Mouse (Mus musculus): Measurements from ENCODE around the gene Ephb4.

Gene Ephb4

DNA sequence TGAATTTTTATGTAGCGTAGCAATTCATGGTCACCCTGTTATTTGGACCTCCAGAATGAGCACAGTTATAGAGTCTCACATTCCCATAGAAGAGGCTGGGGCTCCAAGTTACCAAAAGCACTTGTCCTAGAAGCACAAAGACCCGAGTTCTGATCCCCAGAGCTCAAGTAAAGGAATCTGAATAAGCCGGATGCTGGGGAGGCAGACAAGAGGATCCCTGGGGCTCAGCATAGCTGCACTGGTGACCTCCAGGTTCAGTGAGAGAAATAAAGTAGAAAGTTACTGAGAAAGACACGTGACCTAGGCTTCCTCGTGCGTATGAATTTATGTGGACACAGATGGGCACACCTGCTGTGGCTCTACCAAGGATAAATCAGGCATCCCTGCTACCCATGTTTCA, 14.8 kb upstream of the Ephb4 start:
- no peak for DNase-seq (ENCODE audit: low read depth, low spot score)

DNA sequence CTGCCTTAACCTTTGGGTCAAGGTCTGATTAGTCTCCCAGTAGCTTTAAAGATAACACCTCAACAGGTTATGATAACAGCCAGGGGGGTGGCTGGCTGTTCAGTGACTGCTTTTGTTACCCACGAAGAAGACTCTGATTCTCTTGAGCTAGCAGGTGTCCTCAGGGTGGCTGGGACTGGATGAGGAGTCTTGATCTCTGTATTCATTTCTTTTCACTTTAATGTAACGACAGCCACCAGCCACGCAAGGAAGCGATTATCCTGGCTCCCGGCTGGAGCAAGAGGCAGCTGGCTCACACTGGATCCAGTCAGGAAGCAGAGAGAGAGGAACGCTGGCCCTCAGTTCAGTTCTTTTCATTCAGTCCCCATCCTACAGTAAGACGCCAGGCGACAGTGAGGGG, 12.7 kb upstream of the Ephb4 start:
- no peak for DNase-seq (ENCODE audit: low read depth, low spot score)

DNA sequence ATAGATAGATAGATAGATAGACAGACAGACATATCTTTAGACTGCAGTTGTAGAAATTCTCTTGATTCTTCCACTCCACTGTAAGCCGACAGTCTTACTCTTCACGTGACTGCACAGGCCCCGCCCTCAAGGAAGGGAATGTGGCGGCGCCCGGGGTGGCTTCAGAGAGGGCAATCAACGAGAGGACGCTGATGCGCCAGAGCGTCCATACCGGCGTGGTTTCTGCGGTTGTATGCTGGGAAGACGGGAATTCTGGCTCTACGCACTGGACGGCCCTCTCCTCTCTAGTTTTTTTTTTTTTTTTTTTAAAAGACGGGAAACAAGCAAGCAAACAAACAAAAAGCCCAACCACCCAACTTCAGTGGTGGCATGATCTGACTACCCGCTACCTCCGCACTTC, 11.7 kb upstream of the Ephb4 start:
- DNase-seq (ENCODE audit: low read depth, low spot score) = peak; percentile 82

DNA sequence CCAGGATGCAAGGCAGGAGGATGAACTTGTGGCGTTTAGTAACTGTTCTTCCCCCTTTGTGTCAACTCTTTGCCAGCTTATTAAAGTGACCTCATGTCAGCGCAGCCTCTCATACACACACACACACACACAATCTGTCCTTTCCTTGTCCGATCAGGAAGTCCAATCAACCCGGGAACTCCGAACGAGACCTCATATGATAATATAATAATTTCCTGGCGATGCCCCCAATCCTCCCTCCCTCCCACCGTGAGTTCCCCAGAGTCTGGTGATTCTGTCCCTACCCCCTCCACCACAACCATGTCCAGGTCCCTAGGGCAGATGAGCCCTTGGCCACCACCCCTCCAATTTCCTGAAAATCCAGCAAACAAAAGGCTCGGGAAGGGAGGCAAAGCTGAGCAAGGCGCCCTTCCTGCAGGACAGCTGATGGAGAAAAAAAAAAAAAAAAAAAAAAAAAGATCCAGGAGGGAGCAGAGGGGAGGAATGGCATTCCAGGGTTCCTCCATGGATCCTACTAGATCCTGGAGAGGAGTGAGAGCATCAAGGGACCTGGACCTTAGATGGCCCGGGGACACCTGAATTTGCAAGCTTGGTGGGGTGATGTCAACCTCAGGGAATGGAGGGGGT, 11.1 kb upstream of the Ephb4 start:
- no peak for DNase-seq (ENCODE audit: low read depth, low spot score)

DNA sequence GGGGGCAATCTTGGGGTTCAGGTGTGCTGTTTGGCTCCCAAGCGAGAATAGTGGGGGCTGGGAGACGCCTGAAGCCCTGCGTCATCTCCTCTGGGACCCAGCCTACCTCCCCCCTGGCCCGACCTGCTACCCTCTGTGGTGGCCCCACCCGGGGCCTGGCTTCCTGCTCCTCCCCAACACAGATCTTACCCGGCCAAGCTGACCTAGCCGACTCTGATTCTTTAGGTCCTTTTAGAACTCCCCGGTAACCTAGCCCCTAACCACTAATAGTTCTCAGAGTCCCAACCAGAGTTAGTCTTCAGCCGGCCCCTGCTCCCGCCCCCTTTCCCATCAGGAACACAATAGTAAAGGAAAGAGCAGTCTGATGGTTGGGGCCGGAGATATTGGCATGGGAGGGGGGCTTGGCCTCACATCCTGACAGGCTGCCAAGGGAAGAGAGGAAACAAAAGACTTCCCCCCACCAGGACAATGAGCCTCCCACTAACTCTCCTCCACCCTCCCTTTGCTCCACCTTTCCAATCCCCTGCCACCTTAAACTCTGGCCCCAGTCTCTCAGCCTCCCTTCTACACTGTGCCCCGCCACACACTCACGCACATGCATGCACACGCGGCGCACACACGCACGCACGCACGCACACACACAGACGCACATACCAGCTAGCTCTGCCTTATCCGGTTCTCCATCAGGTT, 10.5 kb upstream of the Ephb4 start:
- DNase-seq (ENCODE audit: low read depth, low spot score) = no peak

DNA sequence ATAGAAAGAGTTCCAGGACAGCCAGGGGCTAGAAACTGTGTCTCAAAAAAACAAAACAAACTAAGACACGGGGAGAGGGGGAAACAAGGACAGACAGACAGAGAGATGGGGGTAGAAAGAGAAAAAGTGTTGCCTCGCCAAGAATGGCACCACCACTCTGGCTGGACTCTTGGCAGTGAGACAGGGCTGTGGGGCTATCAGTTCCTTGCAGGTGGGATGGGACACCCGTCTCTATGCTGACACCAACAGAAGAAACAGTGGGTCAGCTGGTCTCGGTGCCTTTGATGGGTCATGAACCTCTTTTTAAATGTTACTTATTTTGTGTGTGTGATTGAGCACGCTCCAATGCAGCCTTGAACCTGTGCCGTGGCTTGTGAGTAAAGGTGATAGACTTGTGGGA, 9.7 kb upstream of the Ephb4 start:
- no peak for DNase-seq (ENCODE audit: low read depth, low spot score)

DNA sequence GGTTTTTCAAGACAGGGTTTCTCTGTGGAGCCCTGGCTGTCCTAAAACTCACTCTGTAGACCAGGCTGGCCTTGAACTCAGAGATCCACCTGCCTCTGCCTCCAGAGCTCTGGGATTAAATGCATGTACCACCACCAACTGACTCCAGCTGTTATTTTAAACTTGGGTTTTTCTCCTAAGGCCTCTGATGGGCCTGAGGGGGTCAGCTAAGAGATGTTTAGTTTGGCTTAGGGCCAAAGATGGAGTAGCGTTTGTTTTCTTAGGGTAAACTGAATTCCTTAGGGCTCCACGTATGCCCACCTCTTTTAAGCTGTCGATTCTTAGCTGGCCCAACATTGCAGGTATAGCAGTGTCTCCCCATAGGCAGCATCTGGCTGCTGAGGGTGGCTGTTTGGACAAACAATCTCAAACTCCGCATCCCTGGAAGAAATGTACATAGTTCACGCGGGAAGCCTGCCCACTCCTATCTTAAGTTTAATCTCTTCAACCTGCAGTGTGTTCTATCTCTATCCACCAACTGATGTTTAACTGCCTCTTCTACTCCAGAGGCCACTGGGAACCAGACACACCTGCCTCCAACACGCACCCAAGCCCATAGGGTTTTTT, 7.4 kb upstream of the Ephb4 start:
- no peak for DNase-seq (ENCODE audit: low read depth, low spot score)

DNA sequence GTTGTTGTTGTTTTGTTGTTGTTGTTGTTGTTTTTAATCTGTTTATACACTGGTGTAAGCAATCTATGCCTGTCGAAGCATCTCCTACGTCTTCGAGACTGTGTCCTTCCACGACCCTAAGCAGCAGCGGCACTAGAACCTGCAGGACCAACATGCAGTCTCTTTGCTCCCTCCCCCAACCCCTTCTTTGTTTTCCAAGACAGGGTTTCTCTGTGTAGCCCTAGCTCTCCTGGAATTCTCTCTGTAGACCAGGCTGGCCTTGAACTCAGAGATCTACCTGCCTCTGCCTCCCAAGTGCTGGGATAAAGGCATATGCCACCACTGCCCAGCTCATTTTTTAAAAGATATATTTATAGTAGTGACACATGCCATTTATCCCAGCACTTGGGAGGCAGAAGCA, 6.5 kb upstream of the Ephb4 start:
- no peak for DNase-seq (ENCODE audit: low read depth, low spot score)

DNA sequence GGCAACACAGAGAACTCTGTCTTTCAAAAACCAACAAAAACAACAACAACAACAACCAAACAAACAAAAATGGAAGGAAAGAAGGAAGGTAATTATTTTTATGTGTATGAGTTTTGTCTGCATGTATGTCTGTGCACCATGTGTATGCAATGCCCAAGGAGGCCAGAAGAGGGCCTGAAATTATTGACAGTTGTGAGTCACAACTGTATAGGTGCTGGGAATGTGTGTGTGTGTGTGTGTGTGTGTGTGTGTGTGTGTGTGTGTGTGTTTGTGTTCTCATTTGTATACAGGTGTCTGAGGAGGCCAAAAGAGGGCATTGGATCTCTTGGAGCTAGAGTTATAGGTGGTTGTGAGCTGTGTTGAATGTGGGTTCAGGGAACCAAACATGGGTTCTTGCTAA, 6.0 kb upstream of the Ephb4 start:
- DNase-seq (ENCODE audit: low read depth, low spot score) = no peak

DNA sequence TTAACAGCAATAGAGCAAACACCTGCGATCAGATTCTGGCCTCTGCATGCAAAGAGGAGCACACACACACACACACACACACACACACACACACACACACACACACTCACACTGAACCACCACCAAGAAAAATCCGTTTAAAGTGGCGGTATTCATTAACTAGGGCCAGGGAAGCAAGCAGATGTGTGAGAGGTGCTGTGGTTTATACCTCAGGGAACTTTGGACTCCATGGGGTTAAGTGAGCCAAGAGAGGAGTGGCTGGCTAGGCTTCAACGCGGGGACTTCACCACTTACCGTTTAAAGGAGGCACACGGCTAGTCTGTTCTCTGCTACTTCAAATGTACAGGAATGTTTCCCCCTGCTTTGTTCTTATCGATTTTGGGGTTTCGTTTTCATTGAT, 4.1 kb upstream of the Ephb4 start:
- no peak for DNase-seq (ENCODE audit: low read depth, low spot score)

DNA sequence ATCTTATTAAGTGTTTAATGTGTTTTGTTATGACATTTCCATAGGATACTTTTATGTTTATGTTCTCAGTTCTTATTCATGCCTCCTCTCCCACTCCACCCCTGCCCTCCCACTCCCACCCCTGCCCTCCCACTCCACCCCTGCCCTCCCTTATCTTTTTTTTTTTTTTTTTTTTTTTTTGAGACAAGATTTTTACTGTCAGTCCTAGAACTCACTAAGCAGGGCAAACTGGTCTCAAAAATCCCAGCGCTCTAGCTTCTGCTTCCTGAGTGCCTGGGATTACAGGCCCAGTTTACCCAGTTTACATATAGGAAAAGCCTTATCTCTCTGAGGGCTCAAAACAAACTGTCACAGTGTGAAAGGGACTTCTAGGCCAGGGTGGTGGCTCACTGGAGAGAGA, 3.5 kb upstream of the Ephb4 start:
- no peak for DNase-seq (ENCODE audit: low read depth, low spot score)

DNA sequence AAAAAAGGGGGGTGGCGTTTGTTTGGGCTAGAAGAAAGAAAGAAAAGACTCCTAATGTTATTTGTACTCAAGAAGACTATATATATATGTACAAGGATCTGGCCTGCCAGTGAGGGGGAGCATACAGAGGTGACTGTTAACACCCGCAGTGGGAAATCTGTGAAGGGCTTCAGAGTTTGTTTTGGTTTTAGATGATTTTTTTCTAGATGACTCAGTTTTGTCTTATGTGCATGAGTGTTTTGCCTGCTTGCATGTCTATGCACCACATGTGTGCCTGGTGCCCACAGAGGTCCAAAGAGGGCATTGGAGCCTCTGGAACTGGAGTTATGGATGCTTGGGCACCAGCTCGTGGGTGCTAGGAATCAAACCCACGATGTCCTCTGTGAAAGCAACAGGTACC, 2.9 kb upstream of the Ephb4 start:
- DNase-seq (ENCODE audit: low read depth, low spot score) = no peak

DNA sequence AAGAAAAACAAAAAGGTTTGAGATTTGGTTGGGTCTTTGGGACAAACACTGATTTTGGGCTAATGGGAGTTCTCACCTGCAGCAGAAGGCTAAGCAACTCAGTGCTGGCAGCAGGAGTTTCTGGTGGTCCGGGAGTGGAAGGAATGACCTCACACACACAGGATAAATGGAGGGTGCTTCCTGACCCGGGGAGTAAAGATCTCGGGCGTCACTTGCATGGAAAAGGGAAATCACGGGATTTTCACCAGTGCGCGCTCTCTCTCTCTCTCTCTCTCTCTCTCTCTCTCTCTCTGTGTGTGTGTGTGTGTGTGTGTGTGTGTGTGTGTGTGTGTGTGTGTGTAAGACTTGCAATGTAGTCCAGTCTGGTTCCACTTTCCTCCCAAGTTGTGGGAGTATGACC, 2.1 kb upstream of the Ephb4 start:
- DNase-seq (ENCODE audit: low read depth, low spot score) = no peak

DNA sequence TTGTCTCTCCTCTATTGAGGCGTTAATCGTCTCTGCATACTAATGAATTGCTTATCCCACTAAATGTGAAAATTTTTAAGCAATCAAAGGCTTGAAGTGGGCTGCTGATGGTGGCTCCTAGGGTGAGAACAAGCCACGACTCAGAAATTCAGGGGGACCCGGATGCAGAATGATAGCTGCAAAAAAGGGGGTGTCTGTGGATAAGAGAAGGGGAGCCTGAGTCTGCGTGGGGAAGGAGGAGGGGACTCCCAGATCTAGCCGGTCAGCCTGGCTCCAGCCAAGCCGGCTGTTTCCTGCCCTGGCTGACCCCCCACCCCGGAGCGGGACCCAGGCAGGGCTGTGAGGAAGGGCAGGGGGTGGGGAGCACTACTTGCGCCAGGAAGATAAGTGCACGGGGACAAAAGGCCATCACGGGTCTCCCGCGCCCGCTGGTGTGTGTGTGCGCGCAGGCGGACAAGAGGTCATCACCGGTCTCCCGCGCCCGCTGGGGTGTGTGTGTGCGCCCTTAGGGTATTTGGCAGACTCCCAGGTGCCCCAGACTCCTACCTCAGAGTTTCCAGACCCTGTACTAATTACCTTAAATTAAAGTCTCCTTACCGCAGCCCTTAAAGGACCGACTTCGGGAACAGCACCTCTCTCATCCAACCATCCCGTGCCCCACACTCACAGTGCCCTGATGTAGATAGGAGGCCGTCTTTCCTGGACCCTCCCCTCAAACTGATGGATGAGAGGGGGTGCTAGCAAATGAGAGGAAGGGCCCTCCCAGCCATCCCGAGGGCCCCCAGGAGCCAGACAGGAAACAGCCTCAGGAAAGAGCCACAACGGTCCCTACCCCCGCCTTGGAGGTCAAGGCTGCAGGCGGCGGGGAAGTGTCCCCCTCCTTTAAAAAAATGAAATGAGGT, 1.2 kb upstream of the Ephb4 start:
- no peak for DNase-seq (ENCODE audit: low read depth, low spot score)

DNA sequence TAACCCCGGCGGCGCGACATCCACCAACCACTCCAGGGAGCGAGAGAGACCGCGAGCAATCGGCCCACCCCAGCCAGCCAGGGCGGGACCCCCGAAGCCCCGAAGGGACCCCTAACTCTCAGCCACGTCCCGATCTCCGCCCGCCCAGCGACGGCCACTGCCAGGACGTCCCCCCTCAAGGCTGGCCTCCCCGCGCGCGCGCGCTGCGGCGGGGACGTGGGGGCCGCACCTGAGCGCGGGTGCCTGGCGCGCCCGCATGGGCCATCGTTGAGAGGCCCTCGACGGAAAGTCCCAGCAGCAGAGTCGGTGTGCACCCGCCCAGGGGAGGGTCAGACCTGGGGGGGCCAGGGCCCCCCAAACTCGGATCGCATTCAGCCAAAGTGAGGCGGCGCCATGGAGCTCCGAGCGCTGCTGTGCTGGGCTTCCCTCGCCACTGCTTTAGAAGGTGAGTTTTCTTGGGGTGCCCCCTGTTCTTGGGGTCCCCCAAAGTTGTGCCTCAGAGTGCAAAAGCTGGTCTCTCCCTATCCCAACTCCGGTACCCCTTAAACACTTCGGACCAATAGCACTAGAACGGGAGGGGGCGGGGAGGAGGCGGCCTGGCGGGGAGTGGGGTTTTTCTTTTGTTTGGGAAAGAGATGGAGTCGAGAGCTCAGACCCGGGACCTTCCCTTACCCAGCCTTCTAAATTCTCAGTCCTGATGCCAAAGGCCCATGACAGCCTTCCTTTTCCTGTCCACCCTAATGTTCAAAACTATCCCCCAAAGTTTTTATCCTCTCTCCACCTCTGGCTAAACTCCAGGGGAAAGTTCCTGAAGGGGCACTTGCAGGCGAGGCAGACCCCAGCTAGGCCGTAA, 522 bp downstream of the Ephb4 start:
- DNase-seq (ENCODE audit: low read depth, low spot score) = no peak

DNA sequence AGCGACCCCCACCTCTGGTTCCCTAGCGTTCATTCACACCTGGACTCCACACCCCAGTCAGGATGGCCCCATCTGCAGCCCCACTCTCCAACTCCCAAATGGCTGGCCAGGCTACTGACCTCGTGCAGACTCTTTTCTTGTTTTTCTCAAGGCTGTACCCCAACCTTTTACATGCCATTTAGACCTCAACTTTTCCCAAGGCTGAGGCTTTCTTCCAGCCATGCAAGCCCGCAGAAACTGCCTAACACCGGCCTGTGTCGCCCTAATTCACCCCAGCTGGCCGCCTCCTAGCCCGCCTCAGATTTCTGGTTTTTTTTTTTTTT, 1.1 kb downstream of the Ephb4 start:
- no peak for DNase-seq (ENCODE audit: low read depth, low spot score)

DNA sequence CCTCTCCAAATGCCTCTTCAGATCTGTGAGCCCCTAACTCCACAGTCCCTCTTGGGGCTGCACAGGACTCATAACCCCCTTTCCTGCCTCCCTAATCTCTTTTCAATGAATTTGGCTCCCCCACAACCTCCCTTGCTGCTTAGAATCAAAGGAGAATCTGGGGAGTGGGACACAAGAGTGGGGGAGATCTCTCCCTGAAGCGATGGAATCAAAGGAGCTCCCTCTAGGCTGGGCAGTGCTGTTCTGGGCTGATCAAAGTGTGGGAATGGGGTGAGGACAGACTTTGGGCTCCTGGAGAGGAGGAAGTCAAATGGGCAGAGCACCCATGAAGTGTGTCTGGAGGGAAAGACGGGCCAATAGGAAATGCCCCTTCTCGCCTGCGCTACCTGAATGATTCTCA, 1.5 kb downstream of the Ephb4 start:
- no peak for DNase-seq (ENCODE audit: low read depth, low spot score)

DNA sequence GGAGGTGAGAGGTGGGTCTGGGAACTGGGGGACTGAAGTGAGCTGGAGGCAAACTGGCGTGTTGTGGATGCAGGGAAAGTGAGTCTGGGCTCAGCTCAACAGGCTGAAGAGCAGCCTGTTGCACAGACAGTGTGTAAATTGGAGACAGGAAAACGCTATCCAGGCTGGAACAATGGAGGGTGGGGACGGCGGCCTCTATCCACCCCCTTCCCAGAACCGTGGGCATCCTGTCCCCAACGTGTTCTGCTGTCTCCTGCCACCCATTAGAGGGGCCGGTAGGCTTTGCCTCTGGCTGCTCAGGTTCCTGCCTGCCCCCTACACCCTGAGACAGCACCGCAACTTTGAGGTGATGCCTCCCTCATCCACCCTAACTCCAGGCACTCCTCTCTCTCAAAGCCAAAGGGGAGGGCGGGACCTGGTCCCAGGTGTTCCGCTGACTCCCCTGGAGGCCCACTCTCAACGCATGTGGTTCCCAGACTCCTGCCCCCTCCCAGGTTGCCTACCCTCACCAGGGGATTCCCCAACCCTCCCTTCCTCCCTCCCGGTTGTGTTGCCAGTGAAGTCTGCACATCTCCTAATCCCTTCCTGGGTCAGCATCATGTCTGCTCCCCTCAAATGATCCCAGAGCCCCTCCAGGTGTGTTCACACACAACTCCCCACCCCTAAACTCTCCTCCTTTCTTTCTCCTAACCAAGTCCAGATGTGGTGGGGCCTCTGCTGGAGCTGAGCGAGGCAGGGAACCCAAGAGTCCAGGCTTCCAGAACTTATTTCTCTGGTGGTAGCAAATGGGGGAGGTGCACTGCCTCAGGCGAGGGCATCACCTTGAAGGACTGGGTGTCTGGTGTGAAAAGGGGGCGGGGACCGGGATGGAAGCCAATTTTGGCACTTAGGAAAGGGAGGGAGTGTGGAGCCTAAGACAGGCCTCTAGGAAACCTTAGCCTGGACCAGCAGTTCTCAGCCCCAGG, 2.4 kb downstream of the Ephb4 start:
- no peak for DNase-seq (ENCODE audit: low read depth, low spot score)

DNA sequence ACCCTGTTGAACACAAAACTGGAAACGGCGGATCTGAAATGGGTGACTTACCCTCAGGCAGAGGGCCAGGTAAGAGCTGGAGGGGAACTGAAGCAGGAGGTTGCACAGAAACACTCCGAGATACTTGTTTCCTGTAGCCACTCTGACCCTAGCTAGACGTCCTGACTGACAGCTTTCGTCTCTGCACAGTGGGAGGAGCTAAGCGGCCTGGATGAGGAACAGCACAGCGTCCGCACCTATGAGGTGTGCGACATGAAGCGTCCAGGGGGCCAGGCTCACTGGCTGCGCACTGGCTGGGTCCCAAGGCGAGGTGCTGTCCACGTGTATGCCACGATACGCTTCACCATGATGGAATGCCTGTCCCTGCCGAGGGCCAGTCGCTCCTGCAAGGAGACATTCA, 4.2 kb downstream of the Ephb4 start:
- no peak for DNase-seq (ENCODE audit: low read depth, low spot score)

DNA sequence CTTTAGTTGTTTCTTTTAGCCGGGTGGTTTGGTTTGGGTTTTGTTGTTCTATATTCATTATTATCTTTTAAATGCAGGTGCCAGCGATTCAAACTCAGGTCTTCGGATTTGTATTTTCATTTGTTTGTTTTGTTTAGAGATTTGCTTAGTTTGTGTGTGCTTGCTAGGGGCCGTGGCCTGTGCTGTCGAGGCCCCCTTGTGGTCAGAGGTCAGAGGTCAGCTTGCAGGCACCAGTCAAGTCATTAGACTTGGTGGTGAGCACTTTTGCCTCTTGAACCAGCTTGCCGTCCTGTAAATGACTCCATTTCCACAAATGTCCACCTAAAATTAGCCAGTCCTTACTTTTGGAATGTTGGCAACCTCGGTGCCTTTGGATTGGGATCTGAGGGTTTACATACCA, 8.5 kb downstream of the Ephb4 start:
- DNase-seq (ENCODE audit: low read depth, low spot score) = no peak

Data from retina, postnatal 7 days (tissue).